Mouse (Mus musculus): ENCODE measurements around the gene Nin. TPM values are rescaled to one million over a fixed set of nuclear protein-coding genes. Genes with fewer than 3 reads are reported as not detected.

Nin gene
- polyA plus RNA-seq, 1 experiment from 2014 or later, result 10.0 TPM

GRCm38 (mm10) chr12:69995382-69995781 is 118.1 kb downstream of the Nin start:
- Histone ChIP-seq H3K4me3 (replicated peaks; ENCODE audit: low read length) (no peak overlapping the region), H3K4me2 (ENCODE audit: low read depth, low read length) (no peak overlapping the region), H3K4me1 (ENCODE audit: control insufficient read depth, insufficient read depth, low read length) (no peaks in the 10 kb centered on the region), H3K27ac (ENCODE audit: low read length) (no peak overlapping the region), H3K9me3 (replicated peaks; ENCODE audit: control insufficient read depth, low read length) (no peaks in the 10 kb centered on the region), H3K36me3 (ENCODE audit: control insufficient read depth, insufficient read depth, low read length) (no peaks in the 10 kb centered on the region), H3K9ac (ENCODE audit: low read length) (no peak overlapping the region), H3K27me3 (ENCODE audit: control insufficient read depth, insufficient read depth, low read length) (no peaks in the 10 kb centered on the region)
- no peak for ATAC-seq (ENCODE audit: insufficient read depth, low FRiP score)
- WGBS, result 67% methylated on average over 3 of the region's 3 CpGs

DNA sequence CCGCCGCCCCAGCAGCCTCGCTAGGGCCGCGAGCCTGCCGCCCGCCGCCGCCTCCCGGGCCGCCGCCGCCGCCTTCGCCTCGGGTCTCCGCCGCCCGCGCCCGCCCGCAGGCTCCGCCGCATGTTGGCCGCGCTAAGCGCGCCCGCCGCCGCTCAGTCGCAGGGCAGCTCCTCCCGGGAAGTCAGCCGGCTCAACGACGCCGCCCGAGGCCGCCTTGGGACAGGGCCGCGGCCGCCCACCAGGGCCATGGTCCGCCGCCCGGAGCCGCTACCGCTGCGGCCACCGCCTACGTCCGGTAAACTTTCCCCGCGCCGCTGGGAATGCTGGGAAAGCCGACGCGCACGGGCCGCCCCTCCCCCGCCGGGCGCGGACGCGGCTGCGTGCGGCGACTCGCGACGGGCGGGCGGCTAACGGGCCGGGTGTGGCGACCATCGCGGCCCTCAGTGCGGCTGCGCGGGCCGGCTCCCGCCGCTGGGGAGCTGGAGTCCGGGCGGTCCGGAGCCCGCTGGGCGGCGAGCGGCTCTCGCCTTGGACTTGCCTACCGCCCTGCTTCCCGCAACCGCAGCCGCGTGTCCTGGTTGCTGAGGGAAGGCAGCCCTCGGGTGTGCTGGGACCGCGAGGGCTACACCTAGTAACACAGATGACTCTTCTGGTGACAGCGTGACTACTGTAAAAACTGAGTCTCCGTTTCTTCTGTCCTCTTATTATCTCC is 126.6 kb downstream of the Nin start, which contains the start of gene Sav1:
Sav1 (minus strand) TSS at position 217 of the 712 bp plus-strand sequence.
- under 1% methylated on average over 87 of the region's 102 CpGs for WGBS
- peak within 1 kb of the TSS; percentile 90 for H3K27ac ChIP-seq (ENCODE audit: low read length)
- H3K4me2 ChIP-seq (ENCODE audit: low read depth, low read length), result peak within 1 kb of the TSS; percentile 56
- H3K4me1 ChIP-seq (ENCODE audit: control insufficient read depth, insufficient read depth, low read length), result 0 out of 2 replicates have a peak, but pooled peaks cover 4% of the 10 kb centered on the region
- no peaks in the 10 kb centered on the region for H3K27me3 ChIP-seq (ENCODE audit: control insufficient read depth, insufficient read depth, low read length)
- H3K9me3 ChIP-seq (replicated peaks; ENCODE audit: control insufficient read depth, low read length), result no peaks in the 10 kb centered on the region
- peak within 1 kb of the TSS; percentile 97 for H3K9ac ChIP-seq (ENCODE audit: low read length)
- ATAC-seq (ENCODE audit: insufficient read depth, low FRiP score), result peak; percentile 93
- H3K36me3 ChIP-seq (ENCODE audit: control insufficient read depth, insufficient read depth, low read length), result peaks cover 11% of the 10 kb centered on the region; the same call in 1 of the 2 replicates
- H3K4me3 ChIP-seq (replicated peaks; ENCODE audit: low read length), result peak within 1 kb of the TSS; percentile 95

DNA sequence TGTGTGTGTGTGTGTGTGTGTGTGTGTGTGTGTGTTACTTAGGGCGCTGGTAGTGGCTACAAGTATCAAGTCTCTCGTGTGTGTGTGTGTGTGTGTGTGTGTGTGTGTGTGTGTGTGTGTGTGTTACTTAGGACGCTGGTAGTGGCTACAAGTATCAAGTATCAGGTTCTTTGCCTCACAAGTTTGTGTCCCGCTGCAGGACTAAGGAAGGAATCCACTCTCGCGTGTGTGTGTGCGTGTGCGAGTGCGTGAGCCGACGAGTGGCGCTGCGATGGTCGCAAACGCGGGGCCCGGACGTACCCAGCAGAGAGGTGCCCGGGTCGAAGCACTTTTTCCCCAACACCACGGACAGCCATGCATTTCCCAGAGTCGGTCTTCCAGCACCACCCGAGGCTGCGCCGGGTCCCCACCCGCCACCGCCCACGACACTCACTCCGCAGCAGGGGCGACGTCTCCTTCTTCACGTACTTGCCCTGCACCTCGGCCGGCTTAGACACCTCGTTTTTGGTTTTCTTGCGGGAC is 127.2 kb downstream of the Nin start:
- peak overlapping the region; percentile 95 for H3K4me3 ChIP-seq (replicated peaks; ENCODE audit: low read length)
- H3K27me3 ChIP-seq (ENCODE audit: control insufficient read depth, insufficient read depth, low read length), result no peaks in the 10 kb centered on the region
- peak overlapping the region; percentile 56 for H3K4me2 ChIP-seq (ENCODE audit: low read depth, low read length)
- WGBS, result under 1% methylated on average over 36 of the region's 36 CpGs
- peak overlapping the region; percentile 90 for H3K27ac ChIP-seq (ENCODE audit: low read length)
- peaks cover 11% of the 10 kb centered on the region; the same call in 1 of the 2 replicates for H3K36me3 ChIP-seq (ENCODE audit: control insufficient read depth, insufficient read depth, low read length)
- peak; percentile 69; the same call in 1 of the 2 replicates for ATAC-seq (ENCODE audit: insufficient read depth, low FRiP score)
- peak overlapping the region; percentile 97 for H3K9ac ChIP-seq (ENCODE audit: low read length)
- H3K9me3 ChIP-seq (replicated peaks; ENCODE audit: control insufficient read depth, low read length), result no peaks in the 10 kb centered on the region
- 0 out of 2 replicates have a peak, but pooled peaks cover 7% of the 10 kb centered on the region for H3K4me1 ChIP-seq (ENCODE audit: control insufficient read depth, insufficient read depth, low read length)

- Histone ChIP-seq H3K27ac (ENCODE audit: low read length) (no peak overlapping the region), H3K36me3 (ENCODE audit: control insufficient read depth, insufficient read depth, low read length) (peaks cover 11% of the 10 kb centered on the region; the same call in 1 of the 2 replicates), H3K4me3 (replicated peaks; ENCODE audit: low read length) (peak overlapping the region; percentile 95), H3K9me3 (replicated peaks; ENCODE audit: control insufficient read depth, low read length) (no peaks in the 10 kb centered on the region), H3K27me3 (ENCODE audit: control insufficient read depth, insufficient read depth, low read length) (no peaks in the 10 kb centered on the region), H3K4me2 (ENCODE audit: low read depth, low read length) (peak overlapping the region; percentile 56), H3K4me1 (ENCODE audit: control insufficient read depth, insufficient read depth, low read length) (0 out of 2 replicates have a peak, but pooled peaks cover 7% of the 10 kb centered on the region), H3K9ac (ENCODE audit: low read length) (peak overlapping the region; percentile 97; the same call in 1 of the 2 replicates)
- WGBS, result 18% methylated on average over 4 of the region's 4 CpGs
- ATAC-seq (ENCODE audit: insufficient read depth, low FRiP score), result no peak
These were observed 128.0 kb downstream of the Nin start for GRCm38 (mm10) chr12:69985546-69985945.

- Histone ChIP-seq H3K9ac (ENCODE audit: low read length) (no peak overlapping the region), H3K27me3 (ENCODE audit: control insufficient read depth, insufficient read depth, low read length) (no peaks in the 10 kb centered on the region), H3K4me3 (replicated peaks; ENCODE audit: low read length) (no peak overlapping the region), H3K4me1 (ENCODE audit: control insufficient read depth, insufficient read depth, low read length) (0 out of 2 replicates have a peak, but pooled peaks cover 7% of the 10 kb centered on the region), H3K9me3 (replicated peaks; ENCODE audit: control insufficient read depth, low read length) (no peaks in the 10 kb centered on the region), H3K36me3 (ENCODE audit: control insufficient read depth, insufficient read depth, low read length) (peaks cover 11% of the 10 kb centered on the region; the same call in 1 of the 2 replicates), H3K4me2 (ENCODE audit: low read depth, low read length) (no peak overlapping the region), H3K27ac (ENCODE audit: low read length) (no peak overlapping the region)
- 76% methylated on average over 5 of the region's 5 CpGs for WGBS
- no peak for ATAC-seq (ENCODE audit: insufficient read depth, low FRiP score)
These were observed 130.6 kb downstream of the Nin start for GRCm38 (mm10) chr12:69982874-69983273.

GRCm38 (mm10) chr12:69977376-69977998 is 136.0 kb downstream of the Nin start:
- no peak for ATAC-seq (ENCODE audit: insufficient read depth, low FRiP score)
- Histone ChIP-seq H3K36me3 (ENCODE audit: control insufficient read depth, insufficient read depth, low read length) (peaks cover 8% of the 10 kb centered on the region; the same call in 1 of the 2 replicates), H3K4me3 (replicated peaks; ENCODE audit: low read length) (no peak overlapping the region), H3K4me1 (ENCODE audit: control insufficient read depth, insufficient read depth, low read length) (0 out of 2 replicates have a peak, but pooled peaks cover 8% of the 10 kb centered on the region), H3K9me3 (replicated peaks; ENCODE audit: control insufficient read depth, low read length) (no peaks in the 10 kb centered on the region), H3K27ac (ENCODE audit: low read length) (no peak overlapping the region), H3K4me2 (ENCODE audit: low read depth, low read length) (no peak overlapping the region), H3K27me3 (ENCODE audit: control insufficient read depth, insufficient read depth, low read length) (no peaks in the 10 kb centered on the region), H3K9ac (ENCODE audit: low read length) (no peak overlapping the region)
- 61% methylated on average over 9 of the region's 9 CpGs for WGBS

GRCm38 (mm10) chr12:69976688-69977087 is 136.8 kb downstream of the Nin start:
- no peaks in the 10 kb centered on the region for H3K9me3 ChIP-seq (replicated peaks; ENCODE audit: control insufficient read depth, low read length)
- no peak overlapping the region for H3K4me2 ChIP-seq (ENCODE audit: low read depth, low read length)
- 0 out of 2 replicates have a peak, but pooled peaks cover 7% of the 10 kb centered on the region for H3K4me1 ChIP-seq (ENCODE audit: control insufficient read depth, insufficient read depth, low read length)
- H3K27ac ChIP-seq (ENCODE audit: low read length), result no peak overlapping the region
- H3K4me3 ChIP-seq (replicated peaks; ENCODE audit: low read length), result no peak overlapping the region
- H3K27me3 ChIP-seq (ENCODE audit: control insufficient read depth, insufficient read depth, low read length), result no peaks in the 10 kb centered on the region
- 70% methylated on average over 6 of the region's 6 CpGs for WGBS
- no peak overlapping the region for H3K9ac ChIP-seq (ENCODE audit: low read length)
- H3K36me3 ChIP-seq (ENCODE audit: control insufficient read depth, insufficient read depth, low read length), result 0 out of 2 replicates have a peak, but pooled peaks cover 7% of the 10 kb centered on the region
- ATAC-seq (ENCODE audit: insufficient read depth, low FRiP score), result no peak

DNA sequence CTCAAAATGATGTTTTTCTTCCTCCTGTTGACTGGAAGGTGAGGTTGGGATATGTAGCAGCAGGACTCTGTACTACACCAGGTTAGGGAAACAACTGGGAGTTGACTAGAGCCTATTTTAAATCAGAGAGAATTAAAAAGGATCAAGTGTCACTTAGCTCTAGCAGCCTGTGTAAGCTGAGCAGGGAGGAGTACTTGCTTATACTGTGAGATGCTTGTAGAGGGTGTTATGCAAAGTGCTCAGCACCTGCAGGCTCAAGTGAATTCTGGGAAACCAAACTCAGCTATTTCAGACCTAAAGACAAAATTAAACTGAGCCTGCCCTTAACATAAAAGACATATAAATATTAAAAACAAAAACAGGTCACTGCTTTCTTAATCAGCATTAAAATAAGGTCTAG is 139.9 kb downstream of the Nin start:
- Histone ChIP-seq H3K27ac (ENCODE audit: low read length) (no peak overlapping the region), H3K36me3 (ENCODE audit: control insufficient read depth, insufficient read depth, low read length) (0 out of 2 replicates have a peak, but pooled peaks cover 13% of the 10 kb centered on the region), H3K9me3 (replicated peaks; ENCODE audit: control insufficient read depth, low read length) (no peaks in the 10 kb centered on the region), H3K27me3 (ENCODE audit: control insufficient read depth, insufficient read depth, low read length) (no peaks in the 10 kb centered on the region), H3K4me3 (replicated peaks; ENCODE audit: low read length) (no peak overlapping the region), H3K4me1 (ENCODE audit: control insufficient read depth, insufficient read depth, low read length) (0 out of 2 replicates have a peak, but pooled peaks cover 6% of the 10 kb centered on the region), H3K9ac (ENCODE audit: low read length) (no peak overlapping the region), H3K4me2 (ENCODE audit: low read depth, low read length) (no peak overlapping the region)
- no peak for ATAC-seq (ENCODE audit: insufficient read depth, low FRiP score)

DNA sequence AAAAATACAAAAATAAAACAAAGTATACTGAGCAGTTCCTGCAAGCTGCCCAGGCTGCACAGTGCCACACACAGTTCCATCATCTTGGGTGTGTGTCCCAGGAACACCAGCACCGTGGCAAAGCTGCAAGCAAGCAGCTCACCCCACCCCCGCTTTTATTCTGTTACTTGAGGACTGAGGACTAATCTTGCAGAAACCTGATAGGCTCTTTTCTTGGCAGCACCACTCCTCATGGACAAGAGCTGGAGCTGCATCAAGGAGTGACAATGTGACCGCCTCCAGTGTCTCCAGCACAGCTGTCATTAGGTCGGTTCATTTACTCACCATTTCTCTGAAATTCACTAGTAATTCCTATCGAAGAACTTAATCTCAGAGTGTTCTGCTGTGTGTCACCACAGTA is 145.4 kb downstream of the Nin start:
- no peaks in the 10 kb centered on the region for H3K9me3 ChIP-seq (replicated peaks; ENCODE audit: control insufficient read depth, low read length)
- ATAC-seq (ENCODE audit: insufficient read depth, low FRiP score), result no peak
- no peak overlapping the region for H3K9ac ChIP-seq (ENCODE audit: low read length)
- WGBS, result 73% methylated on average over 5 of the region's 5 CpGs
- no peaks in the 10 kb centered on the region for H3K4me1 ChIP-seq (ENCODE audit: control insufficient read depth, insufficient read depth, low read length)
- H3K4me3 ChIP-seq (replicated peaks; ENCODE audit: low read length), result no peak overlapping the region
- no peak overlapping the region for H3K27ac ChIP-seq (ENCODE audit: low read length)
- 0 out of 2 replicates have a peak, but pooled peaks cover 15% of the 10 kb centered on the region for H3K36me3 ChIP-seq (ENCODE audit: control insufficient read depth, insufficient read depth, low read length)
- no peaks in the 10 kb centered on the region for H3K27me3 ChIP-seq (ENCODE audit: control insufficient read depth, insufficient read depth, low read length)
- no peak overlapping the region for H3K4me2 ChIP-seq (ENCODE audit: low read depth, low read length)

All from stomach, embryonic 16.5 days (tissue).